Mouse (Mus musculus): ENCODE measurements around the gene Gm11032. TPM values are rescaled to one million over a fixed set of nuclear protein-coding genes. Genes with fewer than 3 reads are reported as not detected.

Gm11032 gene
- polyA plus RNA-seq, 1 experiment, result not detected

- TF ChIP-seq CTCF (IDR thresholded peaks at IDR 0.05; ENCODE audit: borderline replicate concordance, insufficient read depth, low read depth, low read length) (no peak), POLR2A (IDR thresholded peaks at IDR 0.05; ENCODE audit: borderline replicate concordance, insufficient read depth, low read length) (no peak)
- Histone ChIP-seq H3K27ac (ENCODE audit: insufficient read depth, low read length) (no peak overlapping the region), H3K4me3 (replicated peaks; ENCODE audit: insufficient read depth, low read depth, low read length) (no peak overlapping the region)
These were observed 26.5 kb downstream of the Gm11032 start for GRCm38 (mm10) chr11:4646409-4646808.

DNA sequence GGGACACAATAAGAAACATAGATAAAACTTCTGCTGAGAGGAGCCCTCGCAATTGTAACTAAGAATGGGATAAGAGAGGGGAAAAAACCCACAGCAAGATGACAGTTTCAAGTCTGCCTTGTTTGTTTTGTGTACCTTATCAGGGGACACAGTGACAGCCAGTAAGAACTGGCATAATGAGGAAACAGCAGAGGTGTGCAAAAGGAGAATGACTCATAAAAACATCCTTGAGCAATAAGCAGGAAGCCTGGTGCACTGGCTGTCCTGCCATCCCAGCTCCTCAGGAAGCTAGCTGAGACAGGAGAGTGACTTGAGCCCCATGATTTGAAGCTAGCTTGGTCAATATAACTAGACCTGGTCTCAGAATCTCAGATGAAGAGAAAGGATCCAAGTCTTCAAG lies 40.0 kb downstream of the Gm11032 start:
- Histone ChIP-seq H3K27me3 (ENCODE audit: control insufficient read depth, insufficient read depth, low read length) (no peaks in the 10 kb centered on the region), H3K4me3 (replicated peaks; ENCODE audit: insufficient read depth, low read depth, low read length) (no peak overlapping the region), H3K4me1 (ENCODE audit: control insufficient read depth, insufficient read depth, low read length) (no peaks in the 10 kb centered on the region), H3K27ac (ENCODE audit: insufficient read depth, low read length) (no peak overlapping the region)
- no peak for DNase-seq
- 97% methylated on average over 1 of the region's 1 CpGs for WGBS
- TF ChIP-seq CTCF (IDR thresholded peaks at IDR 0.05; ENCODE audit: borderline replicate concordance, insufficient read depth, low read depth, low read length) (no peak), POLR2A (IDR thresholded peaks at IDR 0.05; ENCODE audit: borderline replicate concordance, insufficient read depth, low read length) (no peak)

More at GRCm38 (mm10) chr11:4646409-4646808, 26.5 kb downstream of the Gm11032 start:
- WGBS, result 50% methylated on average over 9 of the region's 9 CpGs
- no peaks in the 10 kb centered on the region for H3K27me3 ChIP-seq (ENCODE audit: control insufficient read depth, insufficient read depth, low read length)
- DNase-seq, result no peak
- no peaks in the 10 kb centered on the region for H3K4me1 ChIP-seq (ENCODE audit: control insufficient read depth, insufficient read depth, low read length)

DNA sequence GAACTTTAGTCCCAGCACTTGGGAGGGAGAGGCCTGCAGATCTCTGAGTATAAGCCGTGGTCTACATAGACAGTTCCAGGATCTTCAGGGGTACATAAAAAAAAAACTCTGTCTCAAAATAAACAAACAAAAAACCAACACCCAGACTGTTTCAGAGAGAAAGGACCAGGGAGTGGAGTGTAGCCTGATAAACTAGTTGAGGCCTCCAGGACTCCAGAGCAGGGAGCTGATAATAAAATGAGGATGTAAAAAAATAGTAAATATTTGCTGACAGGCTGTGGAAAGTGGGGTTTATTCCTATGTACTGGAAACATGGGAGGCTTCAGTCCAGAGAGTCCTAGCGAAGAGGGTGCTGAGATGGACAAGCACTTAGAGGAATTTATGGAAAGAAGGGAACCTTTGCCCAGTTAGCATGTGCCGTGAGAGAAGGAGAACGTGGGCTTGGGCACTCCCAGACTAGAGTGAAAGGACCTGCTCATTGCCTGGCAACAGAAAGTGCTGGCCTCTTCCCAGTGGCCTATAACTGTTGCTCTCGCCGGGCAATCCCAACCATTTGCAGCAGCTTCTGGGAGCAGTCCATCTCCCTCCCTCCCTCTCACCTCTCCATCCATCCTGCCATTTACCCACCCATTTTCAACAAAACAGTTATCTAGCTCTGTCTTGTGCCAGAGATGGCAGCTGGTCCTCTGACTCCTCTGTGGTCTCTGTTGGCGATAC lies 40.6 kb downstream of the Gm11032 start:
- 77% methylated on average over 7 of the region's 7 CpGs for WGBS
- Histone ChIP-seq H3K27ac (ENCODE audit: insufficient read depth, low read length) (no peak overlapping the region), H3K27me3 (ENCODE audit: control insufficient read depth, insufficient read depth, low read length) (no peaks in the 10 kb centered on the region), H3K4me3 (replicated peaks; ENCODE audit: insufficient read depth, low read depth, low read length) (no peak overlapping the region), H3K4me1 (ENCODE audit: control insufficient read depth, insufficient read depth, low read length) (no peaks in the 10 kb centered on the region)
- DNase-seq, result no peak
- TF ChIP-seq POLR2A (IDR thresholded peaks at IDR 0.05; ENCODE audit: borderline replicate concordance, insufficient read depth, low read length) (no peak), CTCF (IDR thresholded peaks at IDR 0.05; ENCODE audit: borderline replicate concordance, insufficient read depth, low read depth, low read length) (no peak)

- H3K4me1 ChIP-seq (ENCODE audit: control insufficient read depth, insufficient read depth, low read length), result no peaks in the 10 kb centered on the region
- H3K27me3 ChIP-seq (ENCODE audit: control insufficient read depth, insufficient read depth, low read length), result no peaks in the 10 kb centered on the region
- DNase-seq, result no peak
- no peak overlapping the region for H3K27ac ChIP-seq (ENCODE audit: insufficient read depth, low read length)
- TF ChIP-seq CTCF (IDR thresholded peaks at IDR 0.05; ENCODE audit: borderline replicate concordance, insufficient read depth, low read depth, low read length) (no peak), POLR2A (IDR thresholded peaks at IDR 0.05; ENCODE audit: borderline replicate concordance, insufficient read depth, low read length) (no peak)
- no peak overlapping the region for H3K4me3 ChIP-seq (replicated peaks; ENCODE audit: insufficient read depth, low read depth, low read length)
- WGBS, result 86% methylated on average over 4 of the region's 4 CpGs
These were observed 41.5 kb downstream of the Gm11032 start for GRCm38 (mm10) chr11:4661324-4661723.

- no peaks in the 10 kb centered on the region for H3K4me1 ChIP-seq (ENCODE audit: control insufficient read depth, insufficient read depth, low read length)
- no peak for TF ChIP-seq POLR2A (IDR thresholded peaks at IDR 0.05; ENCODE audit: borderline replicate concordance, insufficient read depth, low read length)
- TF ChIP-seq CTCF (IDR thresholded peaks at IDR 0.05; ENCODE audit: borderline replicate concordance, insufficient read depth, low read depth, low read length), result no peak
- DNase-seq, result peak; percentile 56 to 82
- WGBS, result 28% methylated on average over 10 of the region's 10 CpGs
- H3K27ac ChIP-seq (ENCODE audit: insufficient read depth, low read length), result no peak overlapping the region
- H3K4me3 ChIP-seq (replicated peaks; ENCODE audit: insufficient read depth, low read depth, low read length), result no peak overlapping the region
- no peaks in the 10 kb centered on the region for H3K27me3 ChIP-seq (ENCODE audit: control insufficient read depth, insufficient read depth, low read length)
These were observed 42.1 kb downstream of the Gm11032 start for GRCm38 (mm10) chr11:4661871-4662495.

GRCm38 (mm10) chr11:4662496-4662878 lies 42.6 kb downstream of the Gm11032 start:
- DNase-seq, result no peak
- TF ChIP-seq POLR2A (IDR thresholded peaks at IDR 0.05; ENCODE audit: borderline replicate concordance, insufficient read depth, low read length) (no peak), CTCF (IDR thresholded peaks at IDR 0.05; ENCODE audit: borderline replicate concordance, insufficient read depth, low read depth, low read length) (no peak)

More at GRCm38 (mm10) chr11:4662496-4662878, 42.6 kb downstream of the Gm11032 start:
- 38% methylated on average over 11 of the region's 11 CpGs for WGBS
- Histone ChIP-seq H3K4me1 (ENCODE audit: control insufficient read depth, insufficient read depth, low read length) (no peaks in the 10 kb centered on the region), H3K27ac (ENCODE audit: insufficient read depth, low read length) (no peak overlapping the region), H3K4me3 (replicated peaks; ENCODE audit: insufficient read depth, low read depth, low read length) (no peak overlapping the region), H3K27me3 (ENCODE audit: control insufficient read depth, insufficient read depth, low read length) (no peaks in the 10 kb centered on the region)

Other genes starting within 250 kb of the Gm11032 start
- 0.05 and 0.08 TPM in 2 replicates for gene Hormad2, start 179.0 kb upstream of the Gm11032 start, polyA plus RNA-seq (2012; rRNA removed)
- gene Mtmr3, start 25.2 kb upstream of the Gm11032 start, polyA plus RNA-seq (2012; rRNA removed), result 44.4 and 44.9 TPM in 2 replicates
- gene Ascc2, start 17.7 kb downstream of the Gm11032 start, polyA plus RNA-seq (2012; rRNA removed), result 14.8 and 16.7 TPM in 2 replicates
- 1,309 and 1,338 TPM in 2 replicates for gene Uqcr10, start 84.3 kb downstream of the Gm11032 start, polyA plus RNA-seq (2012; rRNA removed)
- gene Zmat5, start 84.6 kb downstream of the Gm11032 start, polyA plus RNA-seq (2012; rRNA removed), result 62.1 and 63.2 TPM in 2 replicates
- gene Cabp7, start 126.7 kb downstream of the Gm11032 start, polyA plus RNA-seq (2012; rRNA removed), result 114 and 129 TPM in 2 replicates
- 50.2 and 52.3 TPM in 2 replicates for gene Nf2, start 229.5 kb downstream of the Gm11032 start, polyA plus RNA-seq (2012; rRNA removed)